Mouse (Mus musculus) cerebellum, adult 8-10 months (tissue): ENCODE results near the gene Pramef20.
"Not testable (repeated sequence)": the region's sequence is repeated elsewhere in the genome, so short reads cannot be mapped to it uniquely, and the experiment has no call there.

ENCODE experiments used
- DNase-seq: peaks from one replicate; pipeline ENCODE4 v3.0.0; 2022

Pramef20 gene

DNA sequence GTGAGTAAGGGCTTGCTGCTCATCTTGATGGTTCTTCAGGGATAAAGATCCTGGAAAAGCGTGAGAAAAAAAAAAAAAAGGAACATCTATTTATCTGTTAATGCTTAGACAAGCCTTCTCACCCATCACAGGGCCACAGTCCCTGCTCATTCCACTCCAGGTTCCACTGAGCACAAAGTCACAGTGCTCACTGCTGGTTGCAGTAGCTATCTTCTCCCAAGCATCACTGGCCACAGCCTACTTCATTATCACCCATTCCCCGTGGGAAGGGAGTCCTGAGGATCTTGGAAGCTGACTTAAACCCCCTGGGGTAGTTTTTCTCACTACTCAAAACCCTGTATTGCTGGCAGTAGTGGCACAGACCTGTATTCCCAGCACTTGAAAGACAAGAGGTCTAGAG lies at the start of gene Pramef20:
TSS of gene Pramef20 (minus strand) at position 23 of the 400 bp plus-strand sequence.
- no peak for DNase-seq

- DNase-seq: no peak
Measured at GRCm38 (mm10) chr4:144424590-144424989, 46.9 kb upstream of the Pramef20 start.

- no peak for DNase-seq
Measured at GRCm38 (mm10) chr4:144420644-144421043, 42.9 kb upstream of the Pramef20 start.

DNA sequence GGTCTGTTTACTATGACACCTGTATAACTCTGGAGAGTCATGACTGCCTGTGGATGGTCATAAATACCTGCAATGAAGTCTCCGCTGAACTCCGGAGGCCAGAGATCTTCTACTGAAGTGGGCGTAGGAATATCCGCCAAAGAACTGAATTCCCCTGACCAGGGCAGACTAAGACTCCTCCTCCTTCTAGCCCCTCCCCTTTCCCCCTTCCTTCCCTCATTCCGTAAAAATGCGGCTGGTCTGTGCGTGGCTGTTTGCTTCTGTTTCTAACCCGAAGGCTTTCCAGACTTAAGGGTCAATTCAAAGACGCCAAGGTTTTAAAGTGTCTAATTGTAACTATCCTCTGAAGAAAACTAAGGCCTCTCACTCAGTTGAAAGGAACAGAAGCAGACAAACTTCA lies 30.6 kb upstream of the Pramef20 start, which contains the start of gene Pramef12:
TSS of gene Pramef12 (minus strand) at position 175 of the 400 bp plus-strand sequence.
- no peak for DNase-seq

DNA sequence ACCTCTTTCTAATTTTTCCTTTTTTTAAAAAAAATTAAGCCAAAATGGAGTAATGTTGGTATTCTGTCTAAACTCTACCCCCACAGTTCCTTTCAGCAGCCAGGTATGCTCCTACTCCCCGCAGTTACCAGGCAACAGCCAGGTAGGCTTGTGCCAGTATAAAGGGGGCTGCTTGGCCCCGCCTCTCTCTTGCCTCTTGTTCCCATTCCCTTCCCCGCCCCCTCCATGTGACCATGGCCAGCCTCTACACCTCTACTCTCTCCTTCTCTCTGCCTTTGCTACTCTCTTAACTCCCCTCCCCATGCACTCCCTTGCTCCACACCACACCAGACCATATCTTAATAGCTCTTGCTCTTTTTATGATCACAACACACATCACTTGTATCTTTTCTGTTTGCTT lies 28.5 kb upstream of the Pramef20 start:
- no peak for DNase-seq

- no peak for DNase-seq
Measured at GRCm38 (mm10) chr4:144404456-144405086, 26.8 kb upstream of the Pramef20 start.

DNA sequence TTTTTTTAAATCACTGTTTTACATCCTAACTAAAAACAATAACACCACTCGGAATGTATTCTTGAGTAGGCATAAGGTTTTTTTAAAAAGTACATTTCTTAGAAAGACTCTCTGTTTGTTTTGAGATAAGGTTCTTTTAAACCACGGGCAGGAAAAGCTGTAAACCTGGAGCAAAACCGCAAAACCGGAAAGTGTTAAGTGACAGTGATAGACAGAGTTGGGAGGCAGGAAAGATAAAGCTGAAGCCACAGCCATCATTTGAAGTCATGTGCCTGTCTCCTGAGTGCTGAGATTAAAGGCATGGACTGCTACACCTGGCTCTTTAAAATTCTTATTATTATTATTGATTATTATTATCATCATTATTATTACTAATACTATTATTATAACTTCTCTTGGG lies 25.0 kb upstream of the Pramef20 start:
- no peak for DNase-seq

GRCm38 (mm10) chr4:144396316-144396715 lies 18.6 kb upstream of the Pramef20 start:
- DNase-seq: no peak

GRCm38 (mm10) chr4:144357642-144358041 lies 20.1 kb downstream of the Pramef20 start, which contains the start of gene Gm13119:
Gm13119 (plus strand) TSS chr4:144357942.
- not testable (repeated sequence) for DNase-seq

DNA sequence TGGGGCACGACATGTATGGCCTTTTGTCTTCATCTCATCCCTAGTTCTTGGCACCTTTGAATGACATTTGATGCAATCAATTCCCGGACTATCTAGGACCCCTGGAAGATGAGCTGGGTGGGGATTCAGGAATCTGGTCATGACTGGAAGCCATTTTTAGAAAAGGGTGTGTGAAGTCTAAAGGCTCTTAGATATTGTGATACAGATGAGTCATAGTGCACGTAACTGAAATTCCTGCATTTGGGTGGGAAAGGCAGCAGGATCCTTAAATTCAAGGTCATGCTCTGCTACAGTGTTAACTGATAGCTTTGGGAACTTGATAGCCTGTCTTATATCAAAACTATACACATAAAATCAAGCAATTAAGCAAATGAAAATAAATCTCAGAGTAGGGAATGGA lies 41.9 kb downstream of the Pramef20 start:
- not testable (repeated sequence) for DNase-seq

- DNase-seq: not testable (repeated sequence)
Measured at GRCm38 (mm10) chr4:144329949-144330348, 47.8 kb downstream of the Pramef20 start, which contains the start of gene Gm13128. Gm13128 (plus strand) TSS chr4:144330249.
